Mouse (Mus musculus) stomach, embryonic 14.5 days (tissue): ENCODE data around the gene Alkbh2. TPM values are rescaled to one million over a fixed set of nuclear protein-coding genes. Genes with fewer than 3 reads are reported as not detected.
A peak's percentile ranks its signal among the peaks of the same experiment; 100 is the strongest.

Source experiments
- ATAC-seq: fragments of 200-750 bp; cut with Nextera tagmentation; 2 replicates; pipeline ENCODE4 v1.8.0; 2017; ENCODE audit warnings: low read depth, moderate TSS enrichment; ENCODE audit not compliant: insufficient number of reproducible peaks, insufficient read depth, low FRiP score
- H3K27ac ChIP-seq: fragments of 300-500 bp; sonication (generic); 2 replicates; pipeline ENCODE4 v1.5.1; 2014; ENCODE audit warnings: mild to moderate bottlenecking, low read length, moderate library complexity, mixed read lengths
- H3K27me3 ChIP-seq: fragments of 300-500 bp; sonication (generic); 2 replicates; pipeline ENCODE4 v1.6.1; 2014; ENCODE audit warnings: low read length, control low read depth, mixed read lengths; ENCODE audit not compliant: control insufficient read depth, insufficient read depth
- H3K36me3 ChIP-seq: fragments of 300-500 bp; sonication (generic); 2 replicates; pipeline ENCODE4 v1.6.1; 2014; ENCODE audit warnings: mild to moderate bottlenecking, control low read depth, low read length, moderate library complexity, mixed read lengths; ENCODE audit not compliant: control insufficient read depth, insufficient read depth
- H3K4me1 ChIP-seq: fragments of 300-500 bp; sonication (generic); 2 replicates; pipeline ENCODE4 v1.6.1; 2014; ENCODE audit warnings: low read length, control low read depth, mixed read lengths; ENCODE audit not compliant: control insufficient read depth, insufficient read depth
- H3K4me2 ChIP-seq: fragments of 300-500 bp; sonication (generic); replicated peaks from 2 replicates; pipeline ENCODE4 v1.6.1; 2014; ENCODE audit warnings: low read depth, low read length, control low read depth
- H3K4me3 ChIP-seq: fragments of 300-500 bp; sonication (generic); 2 replicates; pipeline ENCODE4 v1.5.1; 2014; ENCODE audit warnings: low read depth, low read length, control low read depth
- H3K9ac ChIP-seq: fragments of 300-500 bp; sonication (generic); replicated peaks from 2 replicates; pipeline ENCODE4 v1.6.1; 2014; ENCODE audit warnings: low read depth, mild to moderate bottlenecking, control low read depth, low read length, moderate library complexity, mixed read lengths
- H3K9me3 ChIP-seq: fragments of 300-500 bp; sonication (generic); 2 replicates; pipeline ENCODE4 v1.6.1; 2016; ENCODE audit warnings: low read depth, low read length, control low read depth; ENCODE audit not compliant: control insufficient read depth
- WGBS: fragments of 180-500 bp; shearing (Covaris S2); extraction: QIAGEN DNeasy Blood & Tissue Kit; methylation state at CpG from one replicate; pipeline ENCODE4 v1.1.7; 2014; 5-methylcytosine and 5-hydroxymethylcytosine counted together
- polyA plus RNA-seq: library from polyadenylated mRNA; unstranded; fragments of >200 nt; fragmentation: Nextera tagmentation; extraction: Ambion mirVana; gene quantifications from 2 replicates; pipeline ENCODE4 v1.2.1, GENCODE M21; 2014

Alkbh2 gene
- polyA plus RNA-seq, 1 experiment from 2014 or later, result 10.0 TPM

GRCm38 (mm10) chr5:114119806-114120205 is 8.2 kb downstream of the Alkbh2 start:
- no peak for ATAC-seq

GRCm38 (mm10) chr5:114116586-114116985 is 11.4 kb downstream of the Alkbh2 start:
- Histone ChIP-seq H3K4me1 (no peaks in the 10 kb centered on the region), H3K4me2 (no peak overlapping the region), H3K36me3 (peaks cover 29% of the 10 kb centered on the region), H3K27me3 (no peaks in the 10 kb centered on the region), H3K27ac (no peak overlapping the region), H3K9ac (no peak overlapping the region), H3K9me3 (no peaks in the 10 kb centered on the region), H3K4me3 (no peak overlapping the region)
- WGBS, result 85% methylated on average over 7 of the region's 7 CpGs
- ATAC-seq, result no peak

More at GRCm38 (mm10) chr5:114119806-114120205, 8.2 kb downstream of the Alkbh2 start:
- peaks cover 46% of the 10 kb centered on the region for H3K36me3 ChIP-seq
- H3K27me3 ChIP-seq, result no peaks in the 10 kb centered on the region
- no peak overlapping the region for H3K4me2 ChIP-seq
- 77% methylated on average over 4 of the region's 4 CpGs for WGBS
- H3K27ac ChIP-seq, result no peak overlapping the region
- no peak overlapping the region for H3K4me3 ChIP-seq
- no peaks in the 10 kb centered on the region for H3K4me1 ChIP-seq
- no peaks in the 10 kb centered on the region for H3K9me3 ChIP-seq
- no peak overlapping the region for H3K9ac ChIP-seq

DNA sequence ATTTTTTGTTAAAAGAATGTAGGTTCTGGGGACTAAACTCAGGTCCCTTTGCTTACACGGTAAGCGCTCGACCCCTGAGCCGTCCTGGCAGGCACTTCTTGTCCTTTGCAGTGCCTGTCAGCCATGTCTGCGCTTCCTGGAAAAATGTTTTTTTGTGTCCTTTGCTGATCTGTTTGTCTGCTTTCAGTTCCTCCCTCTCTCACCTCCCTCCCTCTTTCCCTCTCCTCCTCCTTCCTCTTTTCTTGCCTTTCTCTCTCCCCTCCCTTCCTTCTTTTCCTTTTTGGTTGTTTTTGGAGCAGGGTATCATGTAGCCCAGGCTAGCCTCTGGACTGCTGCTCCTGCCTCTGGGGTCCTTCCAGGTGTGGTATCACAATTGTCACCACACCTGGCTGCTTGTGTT is 13.0 kb downstream of the Alkbh2 start:
- Histone ChIP-seq H3K9ac (no peak overlapping the region), H3K4me2 (no peak overlapping the region), H3K27me3 (no peaks in the 10 kb centered on the region), H3K9me3 (no peaks in the 10 kb centered on the region), H3K4me3 (no peak overlapping the region), H3K36me3 (peaks cover 22% of the 10 kb centered on the region), H3K4me1 (no peaks in the 10 kb centered on the region), H3K27ac (no peak overlapping the region)
- WGBS, result 91% methylated on average over 5 of the region's 5 CpGs
- no peak for ATAC-seq

GRCm38 (mm10) chr5:114113334-114113733 is 14.7 kb downstream of the Alkbh2 start:
- 85% methylated on average over 6 of the region's 6 CpGs for WGBS
- ATAC-seq, result no peak
- Histone ChIP-seq H3K4me2 (no peak overlapping the region), H3K27ac (no peak overlapping the region), H3K36me3 (peaks cover 37% of the 10 kb centered on the region), H3K4me1 (no peaks in the 10 kb centered on the region), H3K4me3 (no peak overlapping the region), H3K9ac (no peak overlapping the region), H3K9me3 (no peaks in the 10 kb centered on the region), H3K27me3 (no peaks in the 10 kb centered on the region)

- no peaks in the 10 kb centered on the region for H3K9me3 ChIP-seq
- H3K27ac ChIP-seq, result no peak overlapping the region
- no peaks in the 10 kb centered on the region for H3K27me3 ChIP-seq
- H3K9ac ChIP-seq, result no peak overlapping the region
- peaks cover 33% of the 10 kb centered on the region for H3K36me3 ChIP-seq
- ATAC-seq, result no peak
- H3K4me1 ChIP-seq, result no peaks in the 10 kb centered on the region
- H3K4me2 ChIP-seq, result no peak overlapping the region
- H3K4me3 ChIP-seq, result no peak overlapping the region
- WGBS, result 71% methylated on average over 16 of the region's 16 CpGs
Measured at GRCm38 (mm10) chr5:114106391-114106935, 21.6 kb downstream of the Alkbh2 start.

- peaks cover 7% of the 10 kb centered on the region for H3K4me1 ChIP-seq
- H3K9me3 ChIP-seq, result no peaks in the 10 kb centered on the region
- no peak overlapping the region for H3K4me3 ChIP-seq
- no peak overlapping the region for H3K27ac ChIP-seq
- no peak overlapping the region for H3K9ac ChIP-seq
- no peak overlapping the region for H3K4me2 ChIP-seq
- H3K36me3 ChIP-seq, result peaks cover 13% of the 10 kb centered on the region
- no peak for ATAC-seq
- WGBS, result 76% methylated on average over 1 of the region's 1 CpGs
- no peaks in the 10 kb centered on the region for H3K27me3 ChIP-seq
Measured at GRCm38 (mm10) chr5:114102807-114103206, 25.2 kb downstream of the Alkbh2 start.

DNA sequence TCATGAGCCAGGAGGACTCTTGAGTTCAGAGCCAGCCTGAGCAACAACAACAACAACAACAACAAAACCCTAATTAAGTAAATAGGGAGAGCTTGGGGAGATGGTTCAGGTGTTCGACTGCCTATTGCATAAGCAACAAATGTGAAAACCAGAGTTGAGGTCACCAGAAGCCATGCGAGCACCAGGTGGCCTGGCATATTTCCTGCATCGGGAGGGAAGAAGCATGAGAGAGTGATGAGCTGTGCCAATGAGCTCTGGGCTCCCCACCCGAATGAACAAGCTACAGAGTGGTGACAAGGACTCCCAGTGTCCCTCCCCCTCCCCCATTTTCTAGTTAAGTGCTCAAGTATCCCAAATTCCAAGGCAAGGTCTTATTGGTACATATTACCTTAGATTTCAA is 26.1 kb downstream of the Alkbh2 start:
- WGBS, result 86% methylated on average over 4 of the region's 4 CpGs

GRCm38 (mm10) chr5:114100390-114101099 is 27.5 kb downstream of the Alkbh2 start:
- WGBS, result 2% methylated on average over 63 of the region's 64 CpGs
- peak; percentile 56; the same call in 1 of the 2 replicates for ATAC-seq
- H3K4me2 ChIP-seq, result peak overlapping the region; percentile 94

More for the DNA sequence above, 26.1 kb downstream of the Alkbh2 start:
- Histone ChIP-seq H3K4me2 (no peak overlapping the region), H3K27ac (no peak overlapping the region), H3K36me3 (peaks cover 13% of the 10 kb centered on the region), H3K9ac (no peak overlapping the region), H3K27me3 (no peaks in the 10 kb centered on the region), H3K4me1 (peaks cover 7% of the 10 kb centered on the region), H3K9me3 (no peaks in the 10 kb centered on the region), H3K4me3 (no peak overlapping the region)
- ATAC-seq, result no peak

More at GRCm38 (mm10) chr5:114100390-114101099, 27.5 kb downstream of the Alkbh2 start:
- H3K9me3 ChIP-seq, result no peaks in the 10 kb centered on the region
- H3K36me3 ChIP-seq, result peaks cover 6% of the 10 kb centered on the region
- peak overlapping the region; percentile 78 for H3K4me3 ChIP-seq
- peaks cover 7% of the 10 kb centered on the region for H3K4me1 ChIP-seq
- H3K9ac ChIP-seq, result peak overlapping the region; percentile 93
- H3K27ac ChIP-seq, result no peak overlapping the region
- H3K27me3 ChIP-seq, result no peaks in the 10 kb centered on the region
